Mouse (Mus musculus): Measurements from ENCODE around the gene Vmn2r13.
"Not testable (repeated sequence)": the region's sequence is repeated elsewhere in the genome, so short reads cannot be mapped to it uniquely, and the experiment has no call there.

Gene Vmn2r13

GRCm38 (mm10) chr5:109192099-109192498 is at the start of gene Vmn2r13:
Gene Vmn2r13, minus strand, starts transcription at chr5:109192199.
- not testable (repeated sequence) for DNase-seq

- DNase-seq = no peak
These were observed 32.6 kb upstream of the Vmn2r13 start, which contains the start of gene Vmn2r14 for GRCm38 (mm10) chr5:109224608-109225007. Gene Vmn2r14, minus strand, starts transcription at chr5:109224708.

- DNase-seq = not testable (repeated sequence)
These were observed 25.1 kb downstream of the Vmn2r13 start for GRCm38 (mm10) chr5:109166851-109167250.

GRCm38 (mm10) chr5:109160121-109160520 is 31.9 kb downstream of the Vmn2r13 start:
- DNase-seq = no peak

GRCm38 (mm10) chr5:109159576-109159975 is 32.4 kb downstream of the Vmn2r13 start:
- not testable (repeated sequence) for DNase-seq

GRCm38 (mm10) chr5:109158488-109159485 is 33.2 kb downstream of the Vmn2r13 start:
- not testable (repeated sequence) for DNase-seq

GRCm38 (mm10) chr5:109139546-109139945 is 52.5 kb downstream of the Vmn2r13 start:
- peak; percentile 5 for DNase-seq

GRCm38 (mm10) chr5:109136731-109137130 is 55.3 kb downstream of the Vmn2r13 start:
- DNase-seq = no peak
